Mouse (Mus musculus): Measurements from ENCODE around the gene Rnf169. TPM values are rescaled to one million over a fixed set of nuclear protein-coding genes. Genes with fewer than 3 reads are reported as not detected.

Rnf169 gene
- polyA plus RNA-seq, 1 experiment: 2.2 TPM

DNA sequence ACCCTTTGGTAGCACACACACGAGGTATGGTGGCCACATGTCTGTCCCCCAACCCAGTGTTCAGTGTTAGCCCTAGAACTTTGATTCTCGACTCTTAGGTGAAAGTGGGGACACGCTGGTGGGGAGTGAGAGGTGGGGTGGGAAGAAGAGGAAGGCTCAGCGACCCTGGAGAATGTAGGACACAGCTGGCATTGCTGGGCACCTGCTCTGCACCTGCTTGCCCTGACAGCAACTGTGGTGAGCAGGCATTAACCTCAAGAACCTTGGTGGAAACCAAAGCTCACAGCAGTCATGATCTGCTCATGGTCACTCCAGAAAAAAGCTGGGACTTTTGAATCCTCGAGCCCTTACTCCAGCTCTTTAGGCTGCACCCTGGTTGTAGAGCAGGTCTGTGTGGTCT lies 69.2 kb downstream of the Rnf169 start:
- no peaks in the 10 kb centered on the region for H3K27me3 ChIP-seq (ENCODE audit: control insufficient read depth, insufficient read depth, low read length)
- 77% methylated on average over 5 of the region's 5 CpGs for WGBS
- TF ChIP-seq CTCF (IDR thresholded peaks at IDR 0.05; ENCODE audit: extremely low read depth, insufficient read length, insufficient replicate concordance, low read depth, low read length) (no peak), POLR2A (IDR thresholded peaks at IDR 0.05; ENCODE audit: low read depth, low read length) (no peak)
- no peak overlapping the region for H3K27ac ChIP-seq (ENCODE audit: insufficient read depth, low read depth, low read length)
- no peaks in the 10 kb centered on the region for H3K4me1 ChIP-seq (ENCODE audit: control insufficient read depth, insufficient read depth, insufficient read length, low read length)
- no peaks in the 10 kb centered on the region for H3K36me3 ChIP-seq (ENCODE audit: control insufficient read depth, insufficient read depth, low read length)
- H3K4me3 ChIP-seq (ENCODE audit: low read depth, low read length): no peak overlapping the region

DNA sequence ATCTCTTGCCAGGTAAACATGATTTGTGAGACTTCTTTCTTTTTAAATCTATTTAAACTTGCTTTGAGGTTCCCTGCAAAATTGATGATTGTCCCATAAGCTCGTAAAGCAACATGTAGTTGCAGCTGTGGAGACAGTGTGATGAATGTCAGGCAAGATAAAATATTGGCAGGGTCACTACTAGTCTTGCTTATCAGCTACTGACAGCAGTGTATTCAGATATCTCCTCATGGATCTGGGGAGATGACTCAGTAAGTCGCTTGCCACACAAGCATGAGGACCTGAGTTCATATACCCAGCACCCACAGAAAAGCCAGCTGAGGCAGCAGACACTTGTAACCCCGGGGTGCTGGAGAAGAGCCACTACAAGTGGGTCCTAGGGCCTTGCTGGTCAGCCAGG lies 72.8 kb downstream of the Rnf169 start:
- TF ChIP-seq POLR2A (IDR thresholded peaks at IDR 0.05; ENCODE audit: low read depth, low read length): no peak
- Histone ChIP-seq H3K27me3 (ENCODE audit: control insufficient read depth, insufficient read depth, low read length) (no peaks in the 10 kb centered on the region), H3K36me3 (ENCODE audit: control insufficient read depth, insufficient read depth, low read length) (no peaks in the 10 kb centered on the region), H3K27ac (ENCODE audit: insufficient read depth, low read depth, low read length) (no peak overlapping the region), H3K4me3 (ENCODE audit: low read depth, low read length) (no peak overlapping the region), H3K4me1 (ENCODE audit: control insufficient read depth, insufficient read depth, insufficient read length, low read length) (no peaks in the 10 kb centered on the region; the same call in 1 of the 2 replicates)
- 50% methylated on average over 3 of the region's 3 CpGs for WGBS

DNA sequence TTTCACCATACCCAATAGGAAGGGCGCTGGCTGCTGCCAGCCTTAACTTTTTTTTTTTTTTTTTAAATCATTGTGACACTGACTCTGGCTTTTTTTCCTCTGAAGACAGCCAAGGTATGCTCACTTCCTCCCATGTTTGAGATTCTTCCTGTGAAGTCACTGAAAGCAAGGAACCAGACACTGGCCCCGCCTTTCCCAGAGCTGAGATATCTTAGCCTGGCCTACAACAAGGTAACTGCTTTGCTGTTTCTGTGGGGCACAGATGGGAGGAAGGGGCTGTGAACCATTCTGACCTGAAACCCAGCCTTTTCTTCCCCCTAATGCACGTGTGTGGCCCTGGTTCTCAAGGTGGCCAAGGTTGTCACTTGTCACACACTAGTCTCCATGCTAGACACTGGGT lies 73.9 kb downstream of the Rnf169 start:
- H3K27ac ChIP-seq (ENCODE audit: insufficient read depth, low read depth, low read length): no peak overlapping the region

DNA sequence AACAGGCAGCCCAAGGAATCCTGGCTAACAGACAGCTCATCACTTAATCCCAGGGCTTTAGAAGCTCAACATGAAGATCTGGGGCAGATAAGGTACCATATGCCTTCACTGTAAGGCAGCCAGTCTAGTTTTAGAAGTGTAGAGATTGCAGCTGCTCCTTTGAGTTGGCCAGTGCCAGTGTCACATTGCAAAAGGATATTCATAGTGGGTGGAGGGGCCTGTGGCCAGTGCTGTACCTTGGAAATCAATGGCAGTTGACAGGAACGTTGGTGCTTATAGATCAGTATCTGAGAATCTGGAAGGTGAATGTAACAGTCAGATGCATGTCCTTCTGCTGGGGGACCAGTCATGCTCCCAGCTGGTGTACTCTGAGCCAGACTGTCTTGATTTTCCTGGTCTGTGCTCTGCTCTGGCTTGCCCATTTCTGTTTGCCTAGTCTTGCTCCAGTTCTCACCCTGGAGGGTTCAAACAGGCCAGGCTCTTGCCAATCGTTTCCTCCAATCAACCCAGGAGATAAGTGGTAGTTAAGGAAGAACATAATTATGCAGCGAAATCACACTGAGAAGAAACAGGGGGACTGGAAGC lies 75.7 kb downstream of the Rnf169 start:
- H3K4me1 ChIP-seq (ENCODE audit: control insufficient read depth, insufficient read depth, insufficient read length, low read length): no peaks in the 10 kb centered on the region; the same call in 1 of the 2 replicates
- 17% methylated on average over 3 of the region's 3 CpGs for WGBS
- TF ChIP-seq POLR2A (IDR thresholded peaks at IDR 0.05; ENCODE audit: low read depth, low read length) (no peak), CTCF (IDR thresholded peaks at IDR 0.05; ENCODE audit: extremely low read depth, insufficient read length, insufficient replicate concordance, low read depth, low read length) (no peak)

More for the DNA sequence above, 73.9 kb downstream of the Rnf169 start:
- no peak for TF ChIP-seq POLR2A (IDR thresholded peaks at IDR 0.05; ENCODE audit: low read depth, low read length)
- TF ChIP-seq CTCF (IDR thresholded peaks at IDR 0.05; ENCODE audit: extremely low read depth, insufficient read length, insufficient replicate concordance, low read depth, low read length): no peak
- WGBS: 83% methylated on average over 3 of the region's 3 CpGs
- no peaks in the 10 kb centered on the region; the same call in 1 of the 2 replicates for H3K4me1 ChIP-seq (ENCODE audit: control insufficient read depth, insufficient read depth, insufficient read length, low read length)
- no peaks in the 10 kb centered on the region for H3K36me3 ChIP-seq (ENCODE audit: control insufficient read depth, insufficient read depth, low read length)
- H3K4me3 ChIP-seq (ENCODE audit: low read depth, low read length): no peak overlapping the region
- H3K27me3 ChIP-seq (ENCODE audit: control insufficient read depth, insufficient read depth, low read length): no peaks in the 10 kb centered on the region

DNA sequence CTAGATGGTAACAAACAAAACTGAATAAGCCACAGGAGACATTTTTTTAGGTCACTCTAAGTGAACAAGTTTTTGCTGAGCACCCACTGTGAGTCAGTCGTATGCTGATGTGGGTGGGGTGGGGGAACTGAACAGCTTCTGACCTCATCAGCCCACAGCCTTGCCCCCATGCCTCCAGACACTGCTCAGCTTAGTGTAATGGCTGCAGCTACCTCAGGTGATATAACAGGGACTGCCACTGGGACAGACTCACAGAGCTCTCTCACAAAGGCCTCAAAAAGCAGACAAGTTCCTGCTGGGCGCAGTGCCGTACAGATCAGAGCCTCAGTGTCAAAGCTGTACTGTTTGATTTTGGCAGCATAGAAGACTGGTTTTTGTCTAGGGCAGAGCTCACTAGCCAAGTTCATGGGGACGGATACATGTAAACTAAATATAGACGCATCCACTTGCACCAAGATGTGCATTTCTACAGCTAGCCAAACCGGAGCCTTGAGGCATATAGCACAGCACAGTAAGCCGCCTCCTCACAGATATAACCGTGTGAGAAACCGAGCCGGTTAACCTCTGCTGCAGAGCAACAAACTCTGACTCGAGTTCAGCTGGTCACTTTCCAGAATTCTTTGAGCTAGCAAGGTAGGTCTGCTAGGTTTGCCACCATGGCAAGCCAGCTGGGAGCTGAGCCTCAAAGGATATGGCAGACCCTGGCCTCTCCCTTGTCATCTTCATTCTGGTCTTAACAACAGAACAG lies 77.2 kb downstream of the Rnf169 start:
- Histone ChIP-seq H3K4me3 (ENCODE audit: low read depth, low read length) (no peak overlapping the region), H3K27me3 (ENCODE audit: control insufficient read depth, insufficient read depth, low read length) (no peaks in the 10 kb centered on the region), H3K4me1 (ENCODE audit: control insufficient read depth, insufficient read depth, insufficient read length, low read length) (no peaks in the 10 kb centered on the region; the same call in 1 of the 2 replicates), H3K27ac (ENCODE audit: insufficient read depth, low read depth, low read length) (no peak overlapping the region), H3K36me3 (ENCODE audit: control insufficient read depth, insufficient read depth, low read length) (no peaks in the 10 kb centered on the region)
- TF ChIP-seq POLR2A (IDR thresholded peaks at IDR 0.05; ENCODE audit: low read depth, low read length) (no peak), CTCF (IDR thresholded peaks at IDR 0.05; ENCODE audit: extremely low read depth, insufficient read length, insufficient replicate concordance, low read depth, low read length) (no peak)
- 80% methylated on average over 11 of the region's 11 CpGs for WGBS

More for the DNA sequence above, 75.7 kb downstream of the Rnf169 start:
- Histone ChIP-seq H3K27me3 (ENCODE audit: control insufficient read depth, insufficient read depth, low read length) (no peaks in the 10 kb centered on the region), H3K36me3 (ENCODE audit: control insufficient read depth, insufficient read depth, low read length) (no peaks in the 10 kb centered on the region), H3K27ac (ENCODE audit: insufficient read depth, low read depth, low read length) (no peak overlapping the region), H3K4me3 (ENCODE audit: low read depth, low read length) (no peak overlapping the region)

DNA sequence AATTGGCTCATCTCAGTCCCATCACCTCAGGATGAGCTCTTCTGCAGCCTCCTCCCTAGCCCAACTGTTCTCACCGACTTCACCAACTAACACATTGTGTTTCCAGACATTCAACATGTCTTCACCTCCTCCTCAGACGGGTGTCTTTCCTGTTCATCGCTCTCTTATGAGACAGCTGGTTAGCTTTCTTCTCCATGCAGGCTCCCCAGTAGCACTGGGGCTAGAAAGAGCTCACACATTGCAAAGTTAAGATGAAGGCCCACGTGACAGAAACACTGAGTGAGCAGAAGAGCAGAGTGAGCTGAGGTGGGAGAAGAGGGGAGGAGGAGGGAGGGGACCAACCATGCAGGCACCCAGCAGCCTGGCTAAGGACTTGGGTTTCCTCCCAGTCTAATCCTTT lies 78.0 kb downstream of the Rnf169 start:
- Histone ChIP-seq H3K27ac (ENCODE audit: insufficient read depth, low read depth, low read length) (no peak overlapping the region), H3K4me3 (ENCODE audit: low read depth, low read length) (no peak overlapping the region), H3K4me1 (ENCODE audit: control insufficient read depth, insufficient read depth, insufficient read length, low read length) (no peaks in the 10 kb centered on the region; the same call in 1 of the 2 replicates), H3K36me3 (ENCODE audit: control insufficient read depth, insufficient read depth, low read length) (no peaks in the 10 kb centered on the region), H3K27me3 (ENCODE audit: control insufficient read depth, insufficient read depth, low read length) (no peaks in the 10 kb centered on the region)
- WGBS: 74% methylated on average over 4 of the region's 4 CpGs
- TF ChIP-seq POLR2A (IDR thresholded peaks at IDR 0.05; ENCODE audit: low read depth, low read length): no peak
- TF ChIP-seq CTCF (IDR thresholded peaks at IDR 0.05; ENCODE audit: extremely low read depth, insufficient read length, insufficient replicate concordance, low read depth, low read length): no peak

DNA sequence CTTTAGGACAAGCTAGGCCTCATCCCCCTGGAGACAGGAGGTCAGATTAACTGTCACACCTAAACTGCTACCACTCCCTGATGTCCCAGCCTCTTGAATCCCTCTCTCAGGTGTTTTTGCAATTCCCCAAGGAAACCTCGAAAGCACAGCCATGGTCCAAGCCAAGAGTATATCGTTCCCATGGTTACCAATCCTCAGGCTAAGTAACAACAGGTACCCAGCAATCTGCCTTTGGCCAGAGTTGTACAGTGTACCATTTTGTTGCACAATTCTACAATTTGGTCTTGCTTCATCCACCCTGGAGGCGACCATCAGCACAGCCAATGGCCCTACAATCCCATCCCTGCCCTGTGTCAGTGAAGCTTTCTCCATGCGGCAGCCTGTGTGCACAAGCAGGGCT lies 83.3 kb downstream of the Rnf169 start:
- no peaks in the 10 kb centered on the region for H3K27me3 ChIP-seq (ENCODE audit: control insufficient read depth, insufficient read depth, low read length)
- no peaks in the 10 kb centered on the region for H3K36me3 ChIP-seq (ENCODE audit: control insufficient read depth, insufficient read depth, low read length)
- H3K4me1 ChIP-seq (ENCODE audit: control insufficient read depth, insufficient read depth, insufficient read length, low read length): no peaks in the 10 kb centered on the region
- no peak overlapping the region for H3K4me3 ChIP-seq (ENCODE audit: low read depth, low read length)
- WGBS: 74% methylated on average over 4 of the region's 4 CpGs
- TF ChIP-seq POLR2A (IDR thresholded peaks at IDR 0.05; ENCODE audit: low read depth, low read length): no peak
- no peak for TF ChIP-seq CTCF (IDR thresholded peaks at IDR 0.05; ENCODE audit: extremely low read depth, insufficient read length, insufficient replicate concordance, low read depth, low read length)
- no peak overlapping the region for H3K27ac ChIP-seq (ENCODE audit: insufficient read depth, low read depth, low read length)
